Mouse (Mus musculus) layer of hippocampus, postnatal 14 days (tissue): ENCODE measurements around the gene Tnrc6b. TPM values are rescaled to one million over a fixed set of nuclear protein-coding genes. Genes with fewer than 3 reads are reported as not detected.

Source experiments
- DNase-seq, 2 experiments: peaks; one replicate each; pipeline ENCODE4 v3.0.0; 2021 to 2022; ENCODE audit warnings: low spot score in 2 of 2, mixed read lengths in 1 of 2
- total RNA-seq, 2 experiments: library from RNA; stranded (reverse); gene quantifications; 2 replicates each; pipeline ENCODE4 v1.2.3; 2021

Gene Tnrc6b
- total RNA-seq, 2 experiments from 2014 or later: 110 to 128 TPM

GRCm38 (mm10) chr15:80701481-80702257 is 9.4 kb upstream of the Tnrc6b start:
- DNase-seq: no peak

GRCm38 (mm10) chr15:80702910-80703309 is 8.2 kb upstream of the Tnrc6b start:
- no peak for DNase-seq

GRCm38 (mm10) chr15:80703495-80703894 is 7.6 kb upstream of the Tnrc6b start:
- no peak for DNase-seq

GRCm38 (mm10) chr15:80704267-80704666 is 6.8 kb upstream of the Tnrc6b start:
- peak; percentile 67 to 81 for DNase-seq

- peak; percentile 83 to 85 for DNase-seq
Observed at GRCm38 (mm10) chr15:80705828-80706549, 5.1 kb upstream of the Tnrc6b start.

GRCm38 (mm10) chr15:80706596-80706995 is 4.5 kb upstream of the Tnrc6b start:
- DNase-seq: no peak

- DNase-seq: peak in 1 of 2 experiments; percentile 50
Observed at GRCm38 (mm10) chr15:80707088-80707487, 4.0 kb upstream of the Tnrc6b start.

- peak; percentile 58 to 81 for DNase-seq
Observed at GRCm38 (mm10) chr15:80709593-80709992, 1.5 kb upstream of the Tnrc6b start.

GRCm38 (mm10) chr15:80710257-80710607 is 881 bp upstream of the Tnrc6b start:
- DNase-seq: no peak

GRCm38 (mm10) chr15:80711401-80712151 is 463 bp downstream of the Tnrc6b start:
- peak; percentile 44 to 79 for DNase-seq

GRCm38 (mm10) chr15:80714299-80714698 is 3.2 kb downstream of the Tnrc6b start:
- DNase-seq: no peak

GRCm38 (mm10) chr15:80716631-80717135 is 5.6 kb downstream of the Tnrc6b start:
- no peak for DNase-seq

GRCm38 (mm10) chr15:80717431-80717830 is 6.3 kb downstream of the Tnrc6b start:
- peak in 1 of 2 experiments; percentile 60 for DNase-seq

GRCm38 (mm10) chr15:80720249-80720648 is 9.1 kb downstream of the Tnrc6b start:
- no peak for DNase-seq

- no peak for DNase-seq
Observed at GRCm38 (mm10) chr15:80721861-80722260, 10.7 kb downstream of the Tnrc6b start.

- DNase-seq: no peak
Observed at GRCm38 (mm10) chr15:80722366-80722765, 11.3 kb downstream of the Tnrc6b start.

- DNase-seq: no peak
Observed at GRCm38 (mm10) chr15:80729477-80729876, 18.4 kb downstream of the Tnrc6b start.

GRCm38 (mm10) chr15:80731043-80731442 is 19.9 kb downstream of the Tnrc6b start:
- no peak for DNase-seq

- DNase-seq: no peak
Observed at GRCm38 (mm10) chr15:80731511-80731910, 20.4 kb downstream of the Tnrc6b start.

GRCm38 (mm10) chr15:80732266-80733030 is 21.3 kb downstream of the Tnrc6b start:
- no peak for DNase-seq

GRCm38 (mm10) chr15:80735300-80735699 is 24.2 kb downstream of the Tnrc6b start:
- no peak for DNase-seq
